Mouse (Mus musculus) ES-E14 (cell line): ENCODE measurements at regions not wholly inside any gene's neighbourhood (a gene's known extent, or its start where the extent isn't known, plus 50 kb on each side); places are given as distances from the start of the nearest gene placed in this dataset.

Experiments
- CHD2 ChIP-seq: IDR thresholded peaks from 2 replicates; pipeline ENCODE4 v1.6.1; 2014; ENCODE audit warnings: mild to moderate bottlenecking, low read depth, low read length, inconsistent platforms
- HCFC1 ChIP-seq: IDR thresholded peaks from 2 replicates; pipeline ENCODE4 v1.6.1; 2012; ENCODE audit warnings: low read length, inconsistent platforms, borderline replicate concordance; ENCODE audit not compliant: insufficient read depth
- ZC3H11A ChIP-seq: IDR thresholded peaks from 2 replicates; pipeline ENCODE4 v1.6.1; 2012; ENCODE audit warnings: low read depth, mild to moderate bottlenecking, inconsistent platforms, low read length, borderline replicate concordance
- ZNF384 ChIP-seq: IDR thresholded peaks from 2 replicates; pipeline ENCODE4 v1.6.1; 2012; ENCODE audit warnings: low read depth, low read length, inconsistent platforms

DNA sequence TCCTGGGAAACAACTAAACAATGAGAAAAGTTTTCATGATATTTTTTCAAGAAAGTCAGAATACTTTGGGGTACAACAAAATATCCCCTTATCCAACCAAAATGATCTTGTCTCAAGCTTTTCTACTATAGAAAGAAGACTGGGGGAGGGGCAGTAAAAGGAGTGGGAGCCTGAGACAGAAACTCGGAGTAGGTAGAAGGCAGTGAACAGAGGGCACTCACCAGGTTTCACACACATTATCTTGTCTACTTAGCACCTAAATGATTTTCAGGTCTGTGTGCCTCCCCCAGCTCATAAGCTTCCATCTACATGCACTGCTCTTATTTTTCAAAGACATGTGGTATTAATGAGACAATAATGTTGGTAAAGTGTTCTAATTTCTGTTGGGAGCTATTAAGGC lies 1063.3 kb upstream of the 1700008P02Rik start:
- TF ChIP-seq ZNF384 (no peak), ZC3H11A (no peak), CHD2 (no peak), HCFC1 (no peak)
